Mouse (Mus musculus): ENCODE measurements at regions not wholly inside any gene's neighbourhood (a gene's known extent, or its start where the extent isn't known, plus 50 kb on each side); places are given as distances from the start of the nearest gene placed in this dataset.

- ATAC-seq (ENCODE audit: borderline replicate concordance, extremely low read depth, low FRiP score, low TSS enrichment) = no peak
- Histone ChIP-seq H3K27ac (no peak overlapping the region), H3K4me1 (no peaks in the 10 kb centered on the region), H3K4me2 (no peak overlapping the region), H3K36me3 (no peaks in the 10 kb centered on the region), H3K9me3 (no peaks in the 10 kb centered on the region), H3K9ac (no peak overlapping the region), H3K4me3 (no peak overlapping the region), H3K27me3 (no peaks in the 10 kb centered on the region)
- 55% methylated on average over 4 of the region's 4 CpGs for WGBS
Observed at GRCm38 (mm10) chr1:138343451-138343850, 69.9 kb downstream of the Atp6v1g3 start.

GRCm38 (mm10) chr1:138344920-138345319 is 71.4 kb downstream of the Atp6v1g3 start:
- no peaks in the 10 kb centered on the region for H3K9me3 ChIP-seq
- no peak overlapping the region for H3K9ac ChIP-seq
- WGBS = 81% methylated on average over 4 of the region's 4 CpGs
- ATAC-seq (ENCODE audit: borderline replicate concordance, extremely low read depth, low FRiP score, low TSS enrichment) = no peak
- no peaks in the 10 kb centered on the region for H3K4me1 ChIP-seq
- no peak overlapping the region for H3K4me2 ChIP-seq
- H3K36me3 ChIP-seq = no peaks in the 10 kb centered on the region
- H3K27ac ChIP-seq = no peak overlapping the region
- no peak overlapping the region for H3K4me3 ChIP-seq
- no peaks in the 10 kb centered on the region for H3K27me3 ChIP-seq

GRCm38 (mm10) chr1:138345992-138346391 is 72.5 kb downstream of the Atp6v1g3 start:
- no peak overlapping the region for H3K4me2 ChIP-seq
- no peak overlapping the region for H3K27ac ChIP-seq
- no peak overlapping the region for H3K9ac ChIP-seq
- H3K27me3 ChIP-seq = no peaks in the 10 kb centered on the region
- no peaks in the 10 kb centered on the region for H3K9me3 ChIP-seq
- H3K4me3 ChIP-seq = no peak overlapping the region
- no peaks in the 10 kb centered on the region for H3K4me1 ChIP-seq
- ATAC-seq (ENCODE audit: borderline replicate concordance, extremely low read depth, low FRiP score, low TSS enrichment) = no peak
- 58% methylated on average over 10 of the region's 10 CpGs for WGBS
- H3K36me3 ChIP-seq = no peaks in the 10 kb centered on the region

- Histone ChIP-seq H3K27me3 (no peaks in the 10 kb centered on the region), H3K9me3 (no peaks in the 10 kb centered on the region), H3K9ac (no peak overlapping the region), H3K4me3 (no peak overlapping the region), H3K4me1 (no peaks in the 10 kb centered on the region), H3K36me3 (no peaks in the 10 kb centered on the region), H3K27ac (no peak overlapping the region), H3K4me2 (no peak overlapping the region)
- ATAC-seq (ENCODE audit: borderline replicate concordance, extremely low read depth, low FRiP score, low TSS enrichment) = no peak
- 71% methylated on average over 5 of the region's 5 CpGs for WGBS
Observed at GRCm38 (mm10) chr1:138346904-138347303, 73.4 kb downstream of the Atp6v1g3 start.

GRCm38 (mm10) chr1:138348447-138348846 is 74.9 kb downstream of the Atp6v1g3 start:
- H3K9ac ChIP-seq = no peak overlapping the region
- ATAC-seq (ENCODE audit: borderline replicate concordance, extremely low read depth, low FRiP score, low TSS enrichment) = no peak
- H3K27ac ChIP-seq = no peak overlapping the region
- H3K4me1 ChIP-seq = no peaks in the 10 kb centered on the region
- H3K4me2 ChIP-seq = no peak overlapping the region
- H3K27me3 ChIP-seq = no peaks in the 10 kb centered on the region
- H3K36me3 ChIP-seq = no peaks in the 10 kb centered on the region
- H3K9me3 ChIP-seq = no peaks in the 10 kb centered on the region
- 62% methylated on average over 6 of the region's 6 CpGs for WGBS
- H3K4me3 ChIP-seq = no peak overlapping the region

- Histone ChIP-seq H3K36me3 (no peaks in the 10 kb centered on the region), H3K4me1 (no peaks in the 10 kb centered on the region), H3K4me2 (no peak overlapping the region), H3K27ac (no peak overlapping the region), H3K27me3 (no peaks in the 10 kb centered on the region), H3K9me3 (no peaks in the 10 kb centered on the region), H3K4me3 (no peak overlapping the region), H3K9ac (no peak overlapping the region)
- WGBS = 74% methylated on average over 2 of the region's 2 CpGs
- no peak for ATAC-seq (ENCODE audit: borderline replicate concordance, extremely low read depth, low FRiP score, low TSS enrichment)
Observed at GRCm38 (mm10) chr1:138349099-138349498, 75.6 kb downstream of the Atp6v1g3 start.

GRCm38 (mm10) chr1:138356407-138356806 is 82.9 kb downstream of the Atp6v1g3 start:
- no peak overlapping the region for H3K4me2 ChIP-seq
- WGBS = 49% methylated on average over 1 of the region's 1 CpGs
- no peaks in the 10 kb centered on the region for H3K9me3 ChIP-seq
- ATAC-seq (ENCODE audit: borderline replicate concordance, extremely low read depth, low FRiP score, low TSS enrichment) = no peak
- no peak overlapping the region for H3K4me3 ChIP-seq
- H3K36me3 ChIP-seq = no peaks in the 10 kb centered on the region
- no peak overlapping the region for H3K27ac ChIP-seq
- H3K27me3 ChIP-seq = no peaks in the 10 kb centered on the region
- no peaks in the 10 kb centered on the region for H3K4me1 ChIP-seq
- no peak overlapping the region for H3K9ac ChIP-seq

- H3K27me3 ChIP-seq = no peaks in the 10 kb centered on the region
- no peak overlapping the region for H3K4me3 ChIP-seq
- H3K36me3 ChIP-seq = no peaks in the 10 kb centered on the region
- no peaks in the 10 kb centered on the region for H3K4me1 ChIP-seq
- no peak for ATAC-seq (ENCODE audit: borderline replicate concordance, extremely low read depth, low FRiP score, low TSS enrichment)
- H3K27ac ChIP-seq = no peak overlapping the region
- WGBS = 75% methylated on average over 11 of the region's 11 CpGs
- no peaks in the 10 kb centered on the region for H3K9me3 ChIP-seq
- no peak overlapping the region for H3K9ac ChIP-seq
- H3K4me2 ChIP-seq = no peak overlapping the region
Observed at GRCm38 (mm10) chr1:138362684-138363472, 89.3 kb downstream of the Atp6v1g3 start.

GRCm38 (mm10) chr1:138369953-138370482 is 96.5 kb downstream of the Atp6v1g3 start:
- ATAC-seq (ENCODE audit: borderline replicate concordance, extremely low read depth, low FRiP score, low TSS enrichment) = no peak
- no peak overlapping the region for H3K4me2 ChIP-seq
- H3K4me3 ChIP-seq = no peak overlapping the region
- no peak overlapping the region for H3K9ac ChIP-seq
- no peaks in the 10 kb centered on the region for H3K9me3 ChIP-seq
- no peaks in the 10 kb centered on the region for H3K27me3 ChIP-seq
- H3K36me3 ChIP-seq = no peaks in the 10 kb centered on the region
- H3K27ac ChIP-seq = no peak overlapping the region
- H3K4me1 ChIP-seq = no peaks in the 10 kb centered on the region

GRCm38 (mm10) chr1:138371474-138371873 is 97.9 kb downstream of the Atp6v1g3 start:
- no peak for ATAC-seq (ENCODE audit: borderline replicate concordance, extremely low read depth, low FRiP score, low TSS enrichment)
- Histone ChIP-seq H3K4me2 (no peak overlapping the region), H3K9me3 (no peaks in the 10 kb centered on the region), H3K4me1 (no peaks in the 10 kb centered on the region), H3K4me3 (no peak overlapping the region), H3K9ac (no peak overlapping the region), H3K27me3 (no peaks in the 10 kb centered on the region), H3K27ac (no peak overlapping the region), H3K36me3 (no peaks in the 10 kb centered on the region)
- WGBS = 82% methylated on average over 1 of the region's 1 CpGs

- no peak overlapping the region for H3K4me2 ChIP-seq
- no peaks in the 10 kb centered on the region for H3K36me3 ChIP-seq
- H3K9ac ChIP-seq = no peak overlapping the region
- no peak for ATAC-seq (ENCODE audit: borderline replicate concordance, extremely low read depth, low FRiP score, low TSS enrichment)
- no peak overlapping the region for H3K27ac ChIP-seq
- no peaks in the 10 kb centered on the region for H3K9me3 ChIP-seq
- no peak overlapping the region for H3K4me3 ChIP-seq
- no peaks in the 10 kb centered on the region for H3K4me1 ChIP-seq
- peaks cover 3% of the 10 kb centered on the region; the same call in 1 of the 2 replicates for H3K27me3 ChIP-seq
- WGBS = 58% methylated on average over 3 of the region's 3 CpGs
Observed at GRCm38 (mm10) chr1:138384146-138384545, 110.6 kb downstream of the Atp6v1g3 start.

- no peaks in the 10 kb centered on the region for H3K36me3 ChIP-seq
- no peak overlapping the region for H3K9ac ChIP-seq
- ATAC-seq (ENCODE audit: borderline replicate concordance, extremely low read depth, low FRiP score, low TSS enrichment) = no peak
- no peaks in the 10 kb centered on the region for H3K9me3 ChIP-seq
- H3K4me1 ChIP-seq = no peaks in the 10 kb centered on the region
- no peak overlapping the region for H3K4me3 ChIP-seq
- whole genome bisulfite sequencing = 38% methylated on average over 19 of the region's 19 CpGs
- peaks cover 3% of the 10 kb centered on the region; the same call in 1 of the 2 replicates for H3K27me3 ChIP-seq
- H3K27ac ChIP-seq = no peak overlapping the region
- H3K4me2 ChIP-seq = peak overlapping the region; percentile 35
Observed at GRCm38 (mm10) chr1:138385156-138385841, 111.8 kb downstream of the Atp6v1g3 start.
